Mouse (Mus musculus) thymus, postnatal 10 days (tissue): ENCODE measurements at regions not wholly inside any gene's neighbourhood (a gene's known extent, or its start where the extent isn't known, plus 50 kb on each side); places are given as distances from the start of the nearest gene placed in this dataset.
A peak's percentile ranks its signal among the peaks of the same experiment; 100 is the strongest.

Experiments
- DNase-seq, 2 experiments: peaks; one replicate each; pipeline ENCODE4 v3.0.0; 2021; ENCODE audit warnings: low spot score in 2 of 2

- no peak for DNase-seq
Measured at GRCm38 (mm10) chr8:86280093-86280721, 300.3 kb downstream of the Abcc12 start.

GRCm38 (mm10) chr8:86275699-86276098 is 304.8 kb downstream of the Abcc12 start:
- no peak for DNase-seq

GRCm38 (mm10) chr8:86273811-86274210 is 306.7 kb downstream of the Abcc12 start:
- DNase-seq, result no peak

GRCm38 (mm10) chr8:86272626-86273025 is 307.9 kb downstream of the Abcc12 start:
- DNase-seq, result no peak

GRCm38 (mm10) chr8:86271477-86271876 is 309.0 kb downstream of the Abcc12 start:
- DNase-seq, result no peak

GRCm38 (mm10) chr8:86258011-86258410 is 322.5 kb downstream of the Abcc12 start:
- no peak for DNase-seq

GRCm38 (mm10) chr8:86255431-86255830 is 325.1 kb downstream of the Abcc12 start:
- no peak for DNase-seq

- no peak for DNase-seq
Measured at GRCm38 (mm10) chr8:86254680-86255079, 325.8 kb downstream of the Abcc12 start.

GRCm38 (mm10) chr8:86252696-86253355 is 327.7 kb downstream of the Abcc12 start:
- no peak for DNase-seq

GRCm38 (mm10) chr8:86234696-86235095 is 345.8 kb downstream of the Abcc12 start:
- no peak for DNase-seq

GRCm38 (mm10) chr8:86231994-86232393 is 348.5 kb downstream of the Abcc12 start:
- peak in 1 of 2 experiments; percentile 8 for DNase-seq

GRCm38 (mm10) chr8:86224851-86225250 is 355.6 kb downstream of the Abcc12 start:
- DNase-seq, result no peak

GRCm38 (mm10) chr8:86222715-86223114 is 357.8 kb downstream of the Abcc12 start:
- DNase-seq, result no peak

GRCm38 (mm10) chr8:86222228-86222627 is 358.3 kb downstream of the Abcc12 start:
- DNase-seq, result no peak

- DNase-seq, result no peak
Measured at GRCm38 (mm10) chr8:86214399-86214798, 366.1 kb downstream of the Abcc12 start.

GRCm38 (mm10) chr8:86212461-86212860 is 368.0 kb downstream of the Abcc12 start:
- DNase-seq, result no peak

- DNase-seq, result no peak
Measured at GRCm38 (mm10) chr8:86208812-86209262, 368.1 kb downstream of the Phkb start.

- DNase-seq, result no peak
Measured at GRCm38 (mm10) chr8:86204421-86205229, 363.9 kb downstream of the Phkb start.

GRCm38 (mm10) chr8:86203107-86203506 is 362.3 kb downstream of the Phkb start:
- no peak for DNase-seq

GRCm38 (mm10) chr8:86201830-86202229 is 361.1 kb downstream of the Phkb start:
- no peak for DNase-seq

- DNase-seq, result no peak
Measured at GRCm38 (mm10) chr8:86192262-86192661, 351.5 kb downstream of the Phkb start.

GRCm38 (mm10) chr8:86184671-86185070 is 343.9 kb downstream of the Phkb start:
- no peak for DNase-seq

GRCm38 (mm10) chr8:86180793-86181192 is 340.0 kb downstream of the Phkb start:
- no peak for DNase-seq
